Mouse (Mus musculus) thymus, adult 2 months (tissue): ENCODE data around the gene Triobp.

Experiments used
- CTCF ChIP-seq: fragments of 200-500 bp; IDR thresholded peaks from 2 replicates; pipeline ENCODE4 v1.5.1; 2012; ENCODE audit warnings: mild to moderate bottlenecking, control low read depth, low read length, moderate library complexity, borderline replicate concordance; ENCODE audit not compliant: control insufficient read depth, poor library complexity, insufficient read depth; ENCODE audit errors: extremely low read depth
- POLR2A ChIP-seq: fragments of 200-500 bp; IDR thresholded peaks from 2 replicates; pipeline ENCODE4 v1.6.1; 2012; ENCODE audit warnings: mild to moderate bottlenecking, low read length, control low read depth, moderate library complexity; ENCODE audit not compliant: control insufficient read depth, poor library complexity, insufficient read depth; ENCODE audit errors: extremely low read depth

DNA sequence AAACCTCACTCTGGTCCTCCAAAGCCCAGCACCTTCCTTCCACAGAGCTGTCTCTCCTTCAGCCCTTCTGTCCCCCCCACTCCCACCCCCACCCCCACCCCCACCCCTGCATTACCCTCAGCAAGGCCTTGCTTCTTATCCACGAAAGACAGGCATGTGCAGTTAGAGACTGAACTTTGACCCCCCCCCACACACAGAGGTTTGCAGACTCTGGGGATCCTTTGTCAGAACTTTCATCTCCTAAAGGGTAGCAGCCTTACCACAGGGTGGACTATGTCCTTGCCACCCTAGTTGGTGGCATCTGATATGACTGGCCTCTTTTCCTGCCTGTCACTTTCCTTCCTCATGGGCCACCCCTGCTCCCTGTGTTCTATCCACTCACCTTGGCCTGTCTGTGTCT is 75.8 kb downstream of the Triobp start:
- TF ChIP-seq CTCF (no peak), POLR2A (no peak)
